Mouse (Mus musculus): Measurements from ENCODE around the gene 2810408A11Rik.

2810408A11Rik gene

DNA sequence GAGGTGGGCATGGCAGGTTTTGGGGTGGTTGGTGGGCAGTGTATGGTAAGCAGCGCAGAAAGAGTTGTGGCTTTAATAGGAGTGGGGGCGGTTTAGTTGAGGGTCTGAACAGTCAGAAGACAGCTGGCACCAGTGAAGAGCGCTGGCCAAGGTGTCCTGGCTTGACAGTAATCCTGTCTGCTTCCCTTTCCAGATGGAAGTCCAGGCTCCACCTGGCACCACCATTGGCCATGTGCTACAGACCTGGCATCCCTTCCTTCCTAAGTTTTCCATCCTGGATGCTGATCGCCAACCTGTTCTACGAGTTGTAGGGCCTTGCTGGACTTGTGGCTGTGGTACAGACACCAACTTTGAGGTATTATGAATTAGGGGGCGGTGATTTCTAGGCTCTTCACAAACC lies 52.8 kb downstream of the 2810408A11Rik start:
- no peak for DNase-seq (ENCODE audit: low spot score)

Data from layer of hippocampus, adult 9-10 months (tissue).